Mouse (Mus musculus) left cerebral cortex, postnatal 10 days (tissue): ENCODE measurements around the gene Ifitm10. TPM values are rescaled to one million over a fixed set of nuclear protein-coding genes. Genes with fewer than 3 reads are reported as not detected.
"Not testable (repeated sequence)": the region's sequence is repeated elsewhere in the genome, so short reads cannot be mapped to it uniquely, and the experiment has no call there.

Experiments used
- DNase-seq, 2 experiments: peaks; one replicate each; pipeline ENCODE4 v3.0.0; 2021 to 2022; ENCODE audit warnings: low spot score in 2 of 2, mixed read lengths in 1 of 2; ENCODE audit errors: extremely low spot score in 1 of 2
- intact Hi-C: fragments of 180-260 bp; cut with DNase I; formaldehyde crosslinking; loops from one replicate; pipeline ENCODE4 v1.15.1; 2025
- total RNA-seq, 2 experiments: library from RNA; stranded (reverse); gene quantifications; 2 replicates each; pipeline ENCODE4 v1.2.3; 2021

Gene Ifitm10
- total RNA-seq = 10 to 100 TPM; 15.3 to 15.8 TPM

DNA sequence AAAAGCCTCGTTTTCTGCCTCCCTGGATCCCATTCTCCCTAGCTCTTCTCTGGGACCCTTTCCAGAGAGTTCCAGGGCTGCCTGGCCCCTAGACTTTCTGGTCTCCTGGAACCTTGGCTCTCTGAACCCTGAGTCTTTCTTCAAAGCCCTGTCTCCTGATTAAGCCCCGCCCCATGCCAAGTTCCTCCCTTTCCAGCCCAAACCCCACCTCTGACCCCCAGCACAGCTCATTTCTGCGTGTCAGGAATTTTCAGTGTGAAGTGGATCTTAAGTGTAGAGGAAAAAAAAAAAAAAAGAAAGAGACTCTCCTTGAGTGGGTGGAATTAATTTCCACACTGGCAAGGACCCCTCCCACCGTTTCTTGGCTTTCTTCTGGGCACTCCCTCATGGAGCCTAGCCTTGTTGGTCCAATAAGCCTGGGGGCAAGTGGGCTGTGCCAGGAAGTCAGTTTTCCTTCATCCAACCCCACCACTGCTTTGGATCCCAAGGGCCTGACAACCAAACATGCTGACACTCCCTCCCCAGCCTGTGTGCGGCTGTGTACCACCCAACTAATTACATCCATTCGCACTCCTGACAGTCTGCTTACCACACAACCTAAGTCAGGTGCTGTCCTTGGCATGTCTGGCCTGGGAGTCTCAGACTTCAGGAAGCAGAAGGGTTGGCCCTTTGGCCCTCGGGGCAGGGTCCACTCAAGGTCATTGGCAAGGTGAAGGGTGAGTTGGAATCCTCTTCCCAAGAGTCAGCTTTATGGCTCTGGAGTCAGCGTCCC lies at the start of gene Ifitm10:
Gene Ifitm10, minus strand, starts transcription at position 113 of the 772 bp plus-strand sequence.
- intact Hi-C loops = no loop called here
- DNase-seq = peak in 1 of 2 experiments; percentile 60

- intact Hi-C loops = no loop called here
- DNase-seq = no peak
Measured at GRCm38 (mm10) chr7:142421826-142422225, 48.3 kb upstream of the Ifitm10 start.

DNA sequence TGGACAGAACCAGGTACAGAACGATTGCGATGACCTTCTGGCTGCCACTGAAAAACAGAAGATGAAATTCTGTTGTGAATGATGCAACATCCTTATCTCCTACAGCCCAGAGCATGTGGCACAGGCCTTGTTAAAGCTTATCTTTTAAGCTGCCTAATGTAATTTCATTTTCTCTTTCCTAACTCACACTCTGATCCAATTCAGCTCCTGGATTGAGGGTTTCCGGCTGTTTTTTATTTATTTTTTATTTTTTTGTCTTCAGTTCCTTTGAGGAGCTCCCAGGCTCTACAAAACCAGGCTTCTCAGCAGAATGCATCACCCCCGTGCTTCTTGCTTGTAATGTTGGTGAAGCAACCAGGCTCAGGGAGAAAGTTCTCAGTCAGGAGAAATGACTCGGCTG lies 46.3 kb upstream of the Ifitm10 start:
- no peak for DNase-seq
- intact Hi-C loops = no loop called here

GRCm38 (mm10) chr7:142418679-142419078 lies 45.1 kb upstream of the Ifitm10 start:
- DNase-seq = no peak
- intact Hi-C loops = no loop called here

GRCm38 (mm10) chr7:142418027-142418426 lies 44.5 kb upstream of the Ifitm10 start:
- no peak for DNase-seq
- intact Hi-C loops = no loop called here

DNA sequence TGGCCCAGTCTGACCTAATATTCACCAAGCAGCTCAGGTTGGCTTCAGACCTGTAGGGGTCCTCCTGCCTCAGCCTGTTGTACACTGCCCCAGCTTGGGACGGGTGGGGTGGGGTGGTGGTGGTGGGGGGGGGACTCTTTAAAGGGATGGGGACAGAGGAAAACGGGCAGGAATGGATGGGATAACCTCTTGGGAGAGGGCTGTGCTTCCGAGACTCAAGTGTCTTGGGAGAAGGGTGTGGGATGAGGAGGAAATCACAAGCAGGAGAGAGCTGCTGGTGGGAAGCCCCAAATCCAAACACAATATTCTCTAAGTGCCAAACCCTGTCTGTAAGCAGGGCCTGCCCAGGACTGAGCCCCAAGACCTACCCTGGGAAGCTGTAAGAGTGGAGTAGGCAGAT lies 42.7 kb upstream of the Ifitm10 start:
- no peak for DNase-seq
- intact Hi-C loops = no loop called here

GRCm38 (mm10) chr7:142415314-142415713 lies 41.8 kb upstream of the Ifitm10 start:
- no peak for DNase-seq
- intact Hi-C loops = no loop called here

- intact Hi-C loops = no loop called here
- DNase-seq = no peak
Measured at GRCm38 (mm10) chr7:142413285-142413684, 39.7 kb upstream of the Ifitm10 start.

DNA sequence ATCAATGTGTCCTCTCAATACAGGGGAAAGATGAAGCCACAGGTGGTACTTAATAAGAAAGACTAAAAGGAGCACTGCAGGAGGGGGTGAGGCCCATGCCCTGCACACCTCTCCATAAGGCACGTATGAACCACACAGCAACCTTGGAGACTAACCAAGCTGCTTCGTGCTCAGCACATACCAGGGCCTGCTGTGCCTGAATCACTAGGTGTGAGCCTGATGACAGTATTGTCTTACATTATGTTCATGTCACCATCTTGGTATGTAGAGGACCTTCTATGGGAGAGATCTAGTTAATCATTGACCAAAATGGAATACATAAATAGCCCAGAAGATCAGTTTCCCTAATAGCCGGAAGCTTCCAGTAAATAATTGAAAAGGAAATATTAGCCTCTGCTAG lies 36.0 kb upstream of the Ifitm10 start:
- intact Hi-C loops = no loop called here

DNA sequence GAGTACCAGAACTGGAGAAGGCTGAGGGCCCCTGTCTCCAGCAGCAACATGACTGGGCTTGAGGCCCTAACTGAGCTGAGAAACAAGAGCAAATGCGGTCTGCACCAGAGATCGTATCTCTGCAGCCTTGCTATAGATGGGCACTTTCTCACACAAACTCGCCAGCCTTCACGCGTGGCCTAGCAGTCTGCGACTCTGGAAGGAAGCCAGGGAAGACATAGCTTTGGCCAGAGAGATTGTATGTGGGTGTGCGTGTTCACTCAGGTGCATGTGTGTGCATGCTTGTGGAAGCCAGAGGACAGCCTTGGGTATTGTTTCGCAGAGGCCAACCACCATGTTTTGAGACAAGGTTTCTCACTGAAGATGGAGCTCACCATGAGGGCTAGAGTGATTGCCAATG lies 35.1 kb upstream of the Ifitm10 start:
- no peak for DNase-seq
- intact Hi-C loops = no loop called here

More for the DNA sequence above, 36.0 kb upstream of the Ifitm10 start:
- DNase-seq = no peak

DNA sequence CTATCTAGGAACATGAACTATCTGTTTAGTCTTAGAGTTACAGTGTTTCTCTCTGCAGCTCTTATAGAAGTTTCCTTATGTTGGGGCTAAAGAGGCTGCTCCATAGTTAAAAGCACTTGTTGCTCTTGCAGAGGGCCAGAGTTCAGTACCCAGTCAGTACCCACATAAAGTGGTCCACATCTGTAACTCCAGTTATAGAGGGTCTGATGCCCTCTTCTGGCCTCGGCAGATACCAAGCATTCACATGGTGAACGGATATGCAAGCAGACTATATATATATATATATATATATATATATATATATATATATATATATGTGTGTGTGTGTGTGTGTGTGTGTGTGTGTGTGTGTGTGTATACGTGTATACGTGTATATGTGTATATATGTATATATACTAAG lies 34.4 kb upstream of the Ifitm10 start:
- DNase-seq = no peak
- intact Hi-C loops = no loop called here

GRCm38 (mm10) chr7:142405134-142405533 lies 31.6 kb upstream of the Ifitm10 start:
- DNase-seq, intact Hi-C loops: not testable (repeated sequence)

- DNase-seq = no peak
- intact Hi-C loops = no loop called here
Measured at GRCm38 (mm10) chr7:142403591-142403990, 30.0 kb upstream of the Ifitm10 start.

- intact Hi-C loops = no loop called here
Measured at GRCm38 (mm10) chr7:142400750-142401142, 27.2 kb upstream of the Ifitm10 start.

DNA sequence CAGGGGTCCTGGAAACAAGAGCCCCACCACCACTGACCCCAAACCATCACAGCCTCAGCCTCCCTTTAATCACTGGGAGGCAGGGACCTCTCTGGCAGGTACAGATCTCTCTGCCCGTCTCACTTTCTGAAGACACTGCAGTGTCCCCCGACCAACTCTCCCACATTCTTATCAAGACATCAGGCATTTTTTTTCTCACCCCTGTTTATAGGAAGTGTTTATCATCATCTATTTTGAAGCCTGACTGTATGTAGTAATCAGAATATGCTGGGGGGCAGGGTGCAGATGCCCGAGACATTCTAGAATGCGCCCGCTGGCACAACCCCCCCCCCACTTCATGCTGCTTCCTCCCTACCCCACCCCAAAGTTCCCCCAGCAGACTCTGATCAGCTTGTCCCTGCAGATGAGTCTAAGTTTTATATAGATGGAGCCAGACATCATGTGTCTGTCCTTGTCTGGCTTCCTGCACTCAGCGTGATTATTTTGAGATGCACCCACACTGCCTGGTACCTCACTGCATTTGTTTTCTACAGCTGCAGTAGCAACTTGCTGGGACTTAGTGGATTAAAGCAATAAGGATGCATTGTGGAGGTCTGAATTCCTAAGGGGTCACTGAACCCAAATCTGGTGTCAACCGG lies 26.7 kb upstream of the Ifitm10 start:
- DNase-seq = no peak
- intact Hi-C loops = no loop called here

More at GRCm38 (mm10) chr7:142400750-142401142, 27.2 kb upstream of the Ifitm10 start:
- peak in 1 of 2 experiments; percentile 61 for DNase-seq

GRCm38 (mm10) chr7:142399250-142399649 lies 25.7 kb upstream of the Ifitm10 start:
- intact Hi-C loops = no loop called here
- no peak for DNase-seq

GRCm38 (mm10) chr7:142398052-142398451 lies 24.5 kb upstream of the Ifitm10 start:
- no peak for DNase-seq
- intact Hi-C loops = no loop called here

GRCm38 (mm10) chr7:142396611-142397010 lies 23.1 kb upstream of the Ifitm10 start:
- DNase-seq = no peak
- intact Hi-C loops = no loop called here

GRCm38 (mm10) chr7:142395472-142395871 lies 21.9 kb upstream of the Ifitm10 start:
- DNase-seq = no peak
- intact Hi-C loops = no loop called here
